Comparison of ENCODE assay signal across 8 mouse cellular contexts in genomic region chr1:180195703-180196381, GRCm38 (mm10). TPM values are rescaled to one million over a fixed set of nuclear protein-coding genes. Genes with fewer than 3 reads are reported as not detected.
DNase-seq lines count a peak whose midpoint lies in the region; ATAC-seq and TF ChIP-seq lines count a peak whose summit lies in the region.

No protein-coding gene starts in this region.

- peak overlapping the region; percentile 68 for H3K4me3 ChIP-seq in heart, embryonic 11.5 days (ENCODE audit: low read depth, low read length)
- H3K4me3 ChIP-seq in kidney, embryonic 16.5 days (ENCODE audit: low read length) = peak overlapping the region; percentile 68
- H3K4me3 ChIP-seq in liver, adult 2 months (ENCODE audit: insufficient read depth, low read depth, low read length) = peak overlapping the region; percentile 78
- peak overlapping the region; percentile 35 for H3K4me3 ChIP-seq in myocyte

- no peaks in the 10 kb centered on the region for H3K36me3 ChIP-seq in heart, embryonic 11.5 days (ENCODE audit: control insufficient read depth, insufficient read depth, low read length)
- no peaks in the 10 kb centered on the region for H3K36me3 ChIP-seq in kidney, embryonic 16.5 days (ENCODE audit: insufficient read depth, low read length)
- H3K36me3 ChIP-seq in liver, adult 2 months (ENCODE audit: control insufficient read depth, insufficient read depth, low read length) = no peaks in the 10 kb centered on the region
- no peaks in the 10 kb centered on the region for H3K36me3 ChIP-seq in myocyte (ENCODE audit: control insufficient read depth, insufficient read depth)
- no peaks in the 10 kb centered on the region for H3K36me3 ChIP-seq in splenic B cell, adult 2 months (ENCODE audit: control insufficient read depth, insufficient read depth, low read length, poor library complexity, severe bottlenecking)

- H3K9me3 ChIP-seq in heart, embryonic 11.5 days (replicated peaks; ENCODE audit: control insufficient read depth, low read length) = no peaks in the 10 kb centered on the region
- H3K9me3 ChIP-seq in kidney, embryonic 16.5 days (ENCODE audit: low read length) = no peaks in the 10 kb centered on the region

- WGBS in heart, embryonic 11.5 days (ENCODE audit: insufficient replicate concordance) = 1% methylated on average over 57 of the region's 57 CpGs
- under 1% methylated on average over 57 of the region's 57 CpGs for WGBS in kidney, embryonic 16.5 days
- WGBS in liver, adult 2 months = 1% methylated on average over 57 of the region's 57 CpGs

- peaks cover 7% of the 10 kb centered on the region; the same call in 1 of the 2 replicates for H3K4me1 ChIP-seq in heart, embryonic 11.5 days (ENCODE audit: control insufficient read depth, insufficient read depth, low read length)
- H3K4me1 ChIP-seq in kidney, embryonic 16.5 days (ENCODE audit: insufficient read depth, low read length) = peaks cover 7% of the 10 kb centered on the region
- peaks cover 29% of the 10 kb centered on the region for H3K4me1 ChIP-seq in liver, adult 2 months (ENCODE audit: control insufficient read depth, insufficient read depth, low read length)

- H3K9ac ChIP-seq in heart, embryonic 11.5 days (ENCODE audit: low read depth, low read length) = peak overlapping the region; percentile 63
- H3K9ac ChIP-seq in kidney, embryonic 16.5 days (replicated peaks; ENCODE audit: low read length) = peak overlapping the region; percentile 64
- peak overlapping the region; percentile 88 for H3K9ac ChIP-seq in liver, adult 2 months (ENCODE audit: low read depth, low read length)

- no peaks in the 10 kb centered on the region for H3K27me3 ChIP-seq in heart, embryonic 11.5 days (ENCODE audit: control insufficient read depth, insufficient read depth, low read length)
- H3K27me3 ChIP-seq in kidney, embryonic 16.5 days (ENCODE audit: insufficient read depth, low read length) = no peaks in the 10 kb centered on the region
- no peaks in the 10 kb centered on the region for H3K27me3 ChIP-seq in liver, adult 2 months (ENCODE audit: control insufficient read depth, insufficient read depth, low read length)
- H3K27me3 ChIP-seq in myocyte (ENCODE audit: control insufficient read depth, insufficient read depth, insufficient read length) = peaks cover 25% of the 10 kb centered on the region
- no peaks in the 10 kb centered on the region for H3K27me3 ChIP-seq in splenic B cell, adult 2 months (ENCODE audit: control insufficient read depth, insufficient read depth, low read length, poor library complexity, severe bottlenecking)

- TF ChIP-seq CTCF in liver, adult 2 months (IDR thresholded peaks at IDR 0.05; ENCODE audit: low read depth, low read length) = no peak

- peaks cover 18% of the 10 kb centered on the region for H3K79me2 ChIP-seq in liver, adult 2 months (ENCODE audit: control insufficient read depth, insufficient read depth, low read length)
- no peaks in the 10 kb centered on the region for H3K79me2 ChIP-seq in myocyte (ENCODE audit: control insufficient read depth, insufficient read depth)

- H3K4me2 ChIP-seq in heart, embryonic 11.5 days = peak overlapping the region; percentile 93
- H3K4me2 ChIP-seq in kidney, embryonic 16.5 days (replicated peaks; ENCODE audit: low read depth, low read length) = peak overlapping the region; percentile 91
- peak overlapping the region; percentile 89 for H3K4me2 ChIP-seq in myocyte (ENCODE audit: low read depth)

- peak; percentile 97 for TF ChIP-seq POLR2A in liver, adult 2 months (IDR thresholded peaks at IDR 0.05; ENCODE audit: extremely low read depth, insufficient read depth, low read length)
- peak; percentile 90 for TF ChIP-seq POLR2A in myocyte (IDR thresholded peaks at IDR 0.05; ENCODE audit: insufficient read length, low read depth)

- ATAC-seq in erythroblast, adult 5-6 weeks (replicated peaks; ENCODE audit: low FRiP score, poor library complexity, severe bottlenecking) = peak; percentile 99
- ATAC-seq in heart, embryonic 11.5 days (replicated peaks; ENCODE audit: insufficient number of reproducible peaks, low FRiP score, low TSS enrichment) = peak; percentile 100
- peak; percentile 100 for ATAC-seq in kidney, embryonic 16.5 days (ENCODE audit: low FRiP score, low TSS enrichment)

- 0 out of 2 replicates have a peak overlapping the region, but pooled peaks have one; percentile 42 for H3K27ac ChIP-seq in heart, embryonic 11.5 days (ENCODE audit: low read depth, low read length)
- peak overlapping the region; percentile 40; the same call in 1 of the 2 replicates for H3K27ac ChIP-seq in kidney, embryonic 16.5 days (ENCODE audit: low read length)
- peak overlapping the region; percentile 92 for H3K27ac ChIP-seq in liver, adult 2 months (replicated peaks; ENCODE audit: insufficient read depth, low read depth, low read length)

- DNase-seq in B cell, adult 2 months = peak; percentile 98 to 99
- peak; percentile 100 for DNase-seq in brain, adult 2 months (ENCODE audit: low read depth, low spot score)
- DNase-seq in liver, adult 2 months (ENCODE audit: extremely low read depth, low read depth, low spot score) = peak; percentile 98
- peak; percentile 99 for DNase-seq in splenic B cell, adult 2 months (ENCODE audit: low read depth, low spot score)

- H3ac ChIP-seq in myocyte (ENCODE audit: control insufficient read depth, insufficient read length) = no peak overlapping the region

TF ChIP-seq in myocyte, 11 proteins besides CTCF, POLR2A, EP300 and RAD21:
- peak in 2 of 3 experiments; percentile 4 to 29 for TF ChIP-seq MYOD1 (IDR thresholded peaks at IDR 0.05; ENCODE audit: control insufficient read depth in 1 of 3, insufficient read length in 2 of 3, low read depth in 2 of 3)
- TF ChIP-seq E2F4 (IDR thresholded peaks at IDR 0.05; ENCODE audit: insufficient read depth) = peak; percentile 48
- TF ChIP-seq MAX (IDR thresholded peaks at IDR 0.05; ENCODE audit: low read depth) = peak; percentile 64
- TF ChIP-seq TCF12 (IDR thresholded peaks at IDR 0.05; ENCODE audit: insufficient read depth, poor library complexity, severe bottlenecking) = no peak
- peak; percentile 29 for TF ChIP-seq USF1 (IDR thresholded peaks at IDR 0.05; ENCODE audit: low read depth)
- peak; percentile 77 for TF ChIP-seq POLR2AphosphoS2 (IDR thresholded peaks at IDR 0.05; ENCODE audit: insufficient read length, low read depth)
- peak in 1 of 3 experiments; percentile 13 for TF ChIP-seq MYOG (IDR thresholded peaks at IDR 0.05; ENCODE audit: control insufficient read depth in 1 of 3, insufficient read depth in 1 of 3, insufficient read length in 2 of 3, low read depth in 2 of 3)
- no peak for TF ChIP-seq TCF3 (IDR thresholded peaks at IDR 0.05; ENCODE audit: insufficient read length, low read depth)
TF ChIP-seq in myocyte: peak in this region for 6.

RNA-seq across cellular contexts. Expression of gene Coq8a, which starts 3.6 kb away (rescaled TPM):
- total RNA-seq in erythroblast, adult 5-6 weeks (2015; ENCODE audit: low replicate concordance) = 7.3 TPM in 1 of 2 replicates, not detected in the other
- total RNA-seq in erythroblast, adult 5-6 weeks (2017; ENCODE audit: low replicate concordance) = 2.0 TPM in 1 of 2 replicates, not detected in the other
- polyA plus RNA-seq in heart, embryonic 11.5 days (2014; fragmentation: Nextera tagmentation; extraction: Ambion mirVana) = 8.6 and 10.8 TPM in 2 replicates
- 17.7 and 21.8 TPM in 2 replicates for polyA plus RNA-seq in kidney, embryonic 16.5 days (2015; fragmentation: Nextera tagmentation; extraction: Ambion mirVana)
- total RNA-seq in liver, adult 2 months (2014; rRNA removed) = 137 and 197 TPM in 2 replicates
- polyA plus RNA-seq in liver, adult 2 months (2012; rRNA removed) = 387 and 444 TPM in 2 replicates
- 79.8 TPM for polyA plus RNA-seq in myocyte (2012; fragmentation: generic; extraction: Trizol)

Comparison
In these comparisons a context has a peak if more than half of its experiments do, and no peak if none do; other contexts are left out.
1. Peak in every context shown above with its lines: DNase-seq, ATAC-seq, H3K4me3 ChIP-seq and H3K27ac ChIP-seq.
2. H3K27ac ChIP-seq: peak in every context shown above with its lines; median percentile 92 in liver, adult 2 months; 42 in heart, embryonic 11.5 days; 40 in kidney, embryonic 16.5 days.